Mouse (Mus musculus) thymus, adult 2 months (tissue): ENCODE data around the gene Parvg. TPM values are rescaled to one million over a fixed set of nuclear protein-coding genes. Genes with fewer than 3 reads are reported as not detected.
A peak's percentile ranks its signal among the peaks of the same experiment; 100 is the strongest.
"Not testable (repeated sequence)": the region's sequence is repeated elsewhere in the genome, so short reads cannot be mapped to it uniquely, and the experiment has no call there.

Source experiments
- DNase-seq: peaks from one replicate; pipeline ENCODE4 v3.0.0; 2021
- H3K27ac ChIP-seq: fragments of 200-500 bp; 2 replicates; pipeline ENCODE4 v1.5.1; 2012; ENCODE audit warnings: low read length, control low read depth; ENCODE audit not compliant: control insufficient read depth, insufficient read depth
- H3K27me3 ChIP-seq: fragments of 200-500 bp; 2 replicates; pipeline ENCODE4 v1.6.1; 2012; ENCODE audit warnings: mild to moderate bottlenecking, low read length, moderate library complexity, mixed read lengths; ENCODE audit not compliant: control insufficient read depth, insufficient read depth
- H3K36me3 ChIP-seq: fragments of 200-500 bp; 2 replicates; pipeline ENCODE4 v1.6.1; 2012; ENCODE audit warnings: mild to moderate bottlenecking, low read length, moderate library complexity; ENCODE audit not compliant: control insufficient read depth, insufficient read depth
- H3K4me1 ChIP-seq: fragments of 200-500 bp; replicated peaks from 2 replicates; pipeline ENCODE4 v1.6.1; 2012; ENCODE audit warnings: low read length; ENCODE audit not compliant: control insufficient read depth, insufficient read depth
- H3K4me3 ChIP-seq: fragments of 200-500 bp; 2 replicates; pipeline ENCODE4 v1.5.1; 2012; ENCODE audit warnings: mild to moderate bottlenecking, low read length, control low read depth, moderate library complexity; ENCODE audit not compliant: control insufficient read depth, insufficient read depth
- CTCF ChIP-seq: fragments of 200-500 bp; IDR thresholded peaks from 2 replicates; pipeline ENCODE4 v1.5.1; 2012; ENCODE audit warnings: mild to moderate bottlenecking, control low read depth, low read length, moderate library complexity, borderline replicate concordance; ENCODE audit not compliant: control insufficient read depth, poor library complexity, insufficient read depth; ENCODE audit errors: extremely low read depth
- POLR2A ChIP-seq: fragments of 200-500 bp; IDR thresholded peaks from 2 replicates; pipeline ENCODE4 v1.6.1; 2012; ENCODE audit warnings: mild to moderate bottlenecking, low read length, control low read depth, moderate library complexity; ENCODE audit not compliant: control insufficient read depth, poor library complexity, insufficient read depth; ENCODE audit errors: extremely low read depth
- WGBS: fragments of 180-500 bp; shearing (Covaris S2); methylation state at CpG from one replicate; pipeline ENCODE4 v1.1.7; 2018; 5-methylcytosine and 5-hydroxymethylcytosine counted together
- polyA plus RNA-seq: library from polyadenylated mRNA; depleted of rRNA; stranded (reverse); fragments of >200 nt; gene quantifications from 2 replicates; pipeline ENCODE4 v1.2.3, GENCODE M21; 2012

The Parvg gene
- polyA plus RNA-seq, 1 experiment: 185 TPM

- no peak for DNase-seq
- H3K4me3 ChIP-seq: no peak overlapping the region
- H3K27ac ChIP-seq: no peak overlapping the region
- no peak for TF ChIP-seq POLR2A
- no peak for TF ChIP-seq CTCF
- H3K27me3 ChIP-seq: no peaks in the 10 kb centered on the region
- no peaks in the 10 kb centered on the region for H3K4me1 ChIP-seq
- WGBS: 88% methylated on average over 20 of the region's 20 CpGs
- no peaks in the 10 kb centered on the region for H3K36me3 ChIP-seq
Measured at GRCm38 (mm10) chr15:84282206-84283085, 41.4 kb upstream of the Parvg start.

GRCm38 (mm10) chr15:84284059-84284458, 39.8 kb upstream of the Parvg start:
- Histone ChIP-seq H3K4me1 (no peaks in the 10 kb centered on the region), H3K4me3 (no peak overlapping the region), H3K27ac (no peak overlapping the region), H3K27me3 (no peaks in the 10 kb centered on the region), H3K36me3 (no peaks in the 10 kb centered on the region)
- TF ChIP-seq POLR2A: no peak
- TF ChIP-seq CTCF: peak; percentile 75; the same call in 1 of the 2 replicates
- WGBS: 51% methylated on average over 5 of the region's 5 CpGs
- peak; percentile 74 for DNase-seq

- no peaks in the 10 kb centered on the region for H3K36me3 ChIP-seq
- no peak overlapping the region for H3K27ac ChIP-seq
- H3K4me3 ChIP-seq: no peak overlapping the region
- no peaks in the 10 kb centered on the region for H3K27me3 ChIP-seq
- no peak for DNase-seq
- no peak for TF ChIP-seq POLR2A
- TF ChIP-seq CTCF: no peak
- 98% methylated on average over 7 of the region's 7 CpGs for WGBS
- H3K4me1 ChIP-seq: no peaks in the 10 kb centered on the region
Measured at GRCm38 (mm10) chr15:84285453-84285852, 38.4 kb upstream of the Parvg start.

- not testable (repeated sequence) for H3K36me3 ChIP-seq, DNase-seq, H3K4me1 ChIP-seq, H3K27me3 ChIP-seq, H3K27ac ChIP-seq, H3K4me3 ChIP-seq
- 90% methylated on average over 1 of the region's 1 CpGs for WGBS
Measured at GRCm38 (mm10) chr15:84288953-84289352, 34.9 kb upstream of the Parvg start.

GRCm38 (mm10) chr15:84291097-84291496, 32.7 kb upstream of the Parvg start:
- TF ChIP-seq CTCF (no peak), POLR2A (no peak)
- no peaks in the 10 kb centered on the region for H3K36me3 ChIP-seq
- H3K4me3 ChIP-seq: no peak overlapping the region
- WGBS: 83% methylated on average over 5 of the region's 5 CpGs
- no peak for DNase-seq
- no peaks in the 10 kb centered on the region for H3K4me1 ChIP-seq
- H3K27ac ChIP-seq: no peak overlapping the region
- H3K27me3 ChIP-seq: no peaks in the 10 kb centered on the region

- WGBS: 62% methylated on average over 12 of the region's 12 CpGs
- Histone ChIP-seq H3K27me3 (no peaks in the 10 kb centered on the region), H3K4me1 (peaks cover 3% of the 10 kb centered on the region; the same call in 1 of the 2 replicates), H3K27ac (no peak overlapping the region), H3K36me3 (no peaks in the 10 kb centered on the region), H3K4me3 (no peak overlapping the region)
- no peak for DNase-seq
- no peak for TF ChIP-seq POLR2A
- no peak for TF ChIP-seq CTCF
Measured at GRCm38 (mm10) chr15:84293590-84293989, 30.2 kb upstream of the Parvg start.

GRCm38 (mm10) chr15:84294391-84294790, 29.4 kb upstream of the Parvg start:
- TF ChIP-seq POLR2A (no peak), CTCF (no peak)
- Histone ChIP-seq H3K4me1 (peaks cover 7% of the 10 kb centered on the region; the same call in 1 of the 2 replicates), H3K36me3 (no peaks in the 10 kb centered on the region), H3K27ac (no peak overlapping the region), H3K4me3 (no peak overlapping the region), H3K27me3 (no peaks in the 10 kb centered on the region)
- DNase-seq: no peak
- 95% methylated on average over 8 of the region's 9 CpGs for WGBS
